Mouse (Mus musculus) layer of hippocampus, adult 18-20 months (tissue): ENCODE measurements around the gene Tlx2. TPM values are rescaled to one million over a fixed set of nuclear protein-coding genes. Genes with fewer than 3 reads are reported as not detected.

Source experiments
- DNase-seq, 2 experiments: peaks; one replicate each; pipeline ENCODE4 v3.0.0; 2022; ENCODE audit warnings: low spot score in 2 of 2
- long read RNA-seq: library from polyadenylated mRNA; stranded (forward); transcript quantifications from one replicate; pipeline ENCODE4 v2.0.0, GENCODE M21; 2021
- total RNA-seq, 2 experiments: library from RNA; stranded (reverse); gene quantifications; 2 replicates each; pipeline ENCODE4 v1.2.3; 2021

Tlx2 gene
- total RNA-seq: not detected
- long read RNA-seq: 0 reads

- no peak for DNase-seq
Measured at GRCm38 (mm10) chr6:83070247-83070310, at the start of gene Tlx2. Tlx2 (minus strand) TSS chr6:83070293.

GRCm38 (mm10) chr6:83119734-83120051, 49.6 kb upstream of the Tlx2 start:
- no peak for DNase-seq

- no peak for DNase-seq
Measured at GRCm38 (mm10) chr6:83118825-83119733, 49.0 kb upstream of the Tlx2 start.

GRCm38 (mm10) chr6:83118369-83118768, 48.3 kb upstream of the Tlx2 start:
- DNase-seq: no peak

GRCm38 (mm10) chr6:83117616-83118015, 47.5 kb upstream of the Tlx2 start:
- DNase-seq: no peak

GRCm38 (mm10) chr6:83117165-83117438, 47.0 kb upstream of the Tlx2 start:
- DNase-seq: no peak

GRCm38 (mm10) chr6:83116373-83117164, 46.5 kb upstream of the Tlx2 start:
- no peak for DNase-seq

- no peak for DNase-seq
Measured at GRCm38 (mm10) chr6:83115682-83116372, 45.7 kb upstream of the Tlx2 start.

GRCm38 (mm10) chr6:83115011-83115671, 45.0 kb upstream of the Tlx2 start, which contains the start of gene Mogs:
Mogs (plus strand) TSS chr6:83115496.
- DNase-seq: peak; percentile 88 to 93

GRCm38 (mm10) chr6:83111510-83112136, 41.5 kb upstream of the Tlx2 start:
- DNase-seq: no peak

GRCm38 (mm10) chr6:83108762-83109668, 38.9 kb upstream of the Tlx2 start, which contains the start of gene Mrpl53:
Mrpl53 (plus strand) TSS chr6:83109040.
- peak; percentile 68 to 79 for DNase-seq

- peak in 1 of 2 experiments; percentile 63 for DNase-seq
Measured at GRCm38 (mm10) chr6:83107566-83108400, 37.7 kb upstream of the Tlx2 start.

- DNase-seq: peak; percentile 62 to 76
Measured at GRCm38 (mm10) chr6:83104158-83104557, 34.1 kb upstream of the Tlx2 start.

GRCm38 (mm10) chr6:83103130-83103650, 33.1 kb upstream of the Tlx2 start:
- no peak for DNase-seq

GRCm38 (mm10) chr6:83101688-83102556, 31.8 kb upstream of the Tlx2 start:
- peak in 1 of 2 experiments; percentile 68 for DNase-seq

- DNase-seq: peak; percentile 87 to 95
Measured at GRCm38 (mm10) chr6:83101316-83101687, 31.2 kb upstream of the Tlx2 start, which contains the start of the genes Ccdc142 and Gm42688. Ccdc142 (plus strand) TSS chr6:83101601. Gm42688 (plus strand) TSS chr6:83101617.

- DNase-seq: no peak
Measured at GRCm38 (mm10) chr6:83098411-83098810, 28.3 kb upstream of the Tlx2 start.

- no peak for DNase-seq
Measured at GRCm38 (mm10) chr6:83095968-83096367, 25.9 kb upstream of the Tlx2 start.
